Mouse (Mus musculus) small intestine, adult 2 months (tissue): ENCODE results near the gene Metap1.

Experiments
- CTCF ChIP-seq: fragments of 200-500 bp; IDR thresholded peaks from 2 replicates; pipeline ENCODE4 v1.5.1; 2012; ENCODE audit warnings: low read depth, mild to moderate bottlenecking, control low read depth, inconsistent platforms, low read length, moderate library complexity, mixed read lengths; ENCODE audit not compliant: insufficient replicate concordance, insufficient read length; ENCODE audit errors: extremely low read depth
- POLR2A ChIP-seq: fragments of 200-500 bp; IDR thresholded peaks from 2 replicates; pipeline ENCODE4 v1.6.1; 2012; ENCODE audit warnings: low read depth, mild to moderate bottlenecking, control low read depth, inconsistent platforms, low read length, moderate library complexity

- TF ChIP-seq CTCF: no peak
- no peak for TF ChIP-seq POLR2A
These were observed 79.1 kb downstream of the Metap1 start for GRCm38 (mm10) chr3:138410211-138410610.
